14 mouse cellular contexts compared by ENCODE assay signal in the genomic region with DNA sequence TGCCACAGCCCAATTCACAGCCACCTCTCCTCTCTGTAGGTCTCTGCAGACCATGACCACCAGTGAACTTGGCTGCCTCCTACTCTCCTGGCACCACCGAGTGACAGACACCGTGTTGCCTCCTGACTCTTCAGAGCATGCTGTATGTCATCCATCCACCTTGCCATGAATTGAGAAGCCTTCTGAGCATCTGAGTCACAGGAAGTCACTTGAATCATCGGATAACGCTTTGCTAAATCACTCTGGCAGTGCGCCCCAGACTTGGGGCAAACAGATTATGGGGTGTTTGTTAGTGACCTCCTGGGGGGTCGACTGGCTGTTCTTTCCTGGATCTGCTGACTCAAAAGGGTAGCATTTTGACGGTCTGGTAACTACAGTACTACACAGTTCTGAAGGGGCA.
A peak's percentile ranks its signal among the peaks of the same experiment; 100 is the strongest.
DNase-seq lines count a peak whose midpoint lies in the region; ATAC-seq and TF ChIP-seq lines count a peak whose summit lies in the region.
"Had no signal": no experiment of that assay in that cellular context is flagged by ENCODE, and none has a peak within 500 bp of the region (broad histone marks: within the 10 kb centered on the region; RNA-seq: fewer than 3 reads in every experiment).

No protein-coding gene starts in this region.

- DNase-seq in layer of hippocampus, adult 2 months (ENCODE audit: low spot score in 2 of 2): no peak
- DNase-seq in layer of hippocampus, adult 8-10 months (ENCODE audit: low spot score in 2 of 2): no peak
- peak; percentile 8 for DNase-seq in MN1 (ENCODE audit: low spot score)
- DNase-seq in brain, adult 2 months (ENCODE audit: low read depth, low spot score): peak; percentile 83
- DNase-seq in forebrain, postnatal 0 days: no peak
- DNase-seq: kidney, adult 11 months; kidney, postnatal 4 days; lung, adult 18-20 months had no signal

- no peak overlapping the region for H3ac ChIP-seq in myocyte (ENCODE audit: control insufficient read depth, insufficient read length)

- H3K4me3 ChIP-seq in layer of hippocampus, adult 2 months: no peak overlapping the region
- H3K4me3 ChIP-seq in myocyte: no peak overlapping the region
- H3K4me3 ChIP-seq in forebrain, postnatal 0 days (ENCODE audit: low read depth, low read length): no peak overlapping the region
- no peak overlapping the region for H3K4me3 ChIP-seq in heart, embryonic 11.5 days (ENCODE audit: low read depth, low read length)
- H3K4me3 ChIP-seq: hindbrain, embryonic 13.5 days had no signal

- no peaks in the 10 kb centered on the region for H3K9me3 ChIP-seq in forebrain, postnatal 0 days (ENCODE audit: low read length)
- H3K9me3 ChIP-seq in heart, embryonic 11.5 days (replicated peaks; ENCODE audit: control insufficient read depth, low read length): no peaks in the 10 kb centered on the region
- H3K9me3 ChIP-seq: hindbrain, embryonic 13.5 days had no signal

- peak overlapping the region; percentile 72 for H3K27ac ChIP-seq in layer of hippocampus, adult 2 months
- H3K27ac ChIP-seq in forebrain, postnatal 0 days (ENCODE audit: low read depth, low read length): no peak overlapping the region
- no peak overlapping the region for H3K27ac ChIP-seq in heart, embryonic 11.5 days (ENCODE audit: low read depth, low read length)
- H3K27ac ChIP-seq: hindbrain, embryonic 13.5 days; macrophage had no signal

- WGBS in forebrain, postnatal 0 days: 80% methylated on average over 7 of the region's 7 CpGs
- WGBS in heart, embryonic 11.5 days (ENCODE audit: insufficient replicate concordance): 54% methylated on average over 7 of the region's 7 CpGs

- TF ChIP-seq POLR2A in myocyte (IDR thresholded peaks at IDR 0.05; ENCODE audit: insufficient read length, low read depth): no peak

- no peaks in the 10 kb centered on the region for H3K79me2 ChIP-seq in myocyte (ENCODE audit: control insufficient read depth, insufficient read depth)

- peak overlapping the region; percentile 25 for H3K4me2 ChIP-seq in myocyte (ENCODE audit: low read depth)
- no peak overlapping the region for H3K4me2 ChIP-seq in forebrain, postnatal 0 days (ENCODE audit: low read depth)
- no peak overlapping the region for H3K4me2 ChIP-seq in heart, embryonic 11.5 days
- H3K4me2 ChIP-seq: hindbrain, embryonic 13.5 days had no signal

- no peaks in the 10 kb centered on the region for H3K27me3 ChIP-seq in myocyte (ENCODE audit: control insufficient read depth, insufficient read depth, insufficient read length)
- H3K27me3 ChIP-seq in forebrain, postnatal 0 days (ENCODE audit: insufficient read depth, low read length): no peaks in the 10 kb centered on the region
- H3K27me3 ChIP-seq in heart, embryonic 11.5 days (ENCODE audit: control insufficient read depth, insufficient read depth, low read length): no peaks in the 10 kb centered on the region
- H3K27me3 ChIP-seq: CH12.LX; hindbrain, embryonic 13.5 days had no signal

- no peak for TF ChIP-seq CTCF in layer of hippocampus, adult 2 months (conservative IDR thresholded peaks at IDR 0.05)
- no peak for TF ChIP-seq CTCF in forebrain, postnatal 0 days (IDR thresholded peaks at IDR 0.05; ENCODE audit: low read depth)

- ATAC-seq in forebrain, postnatal 0 days: no peak
- no peak for ATAC-seq in heart, embryonic 11.5 days (replicated peaks; ENCODE audit: insufficient number of reproducible peaks, low FRiP score, low TSS enrichment)
- ATAC-seq: midbrain, embryonic 16.5 days had no signal

- peaks cover 10% of the 10 kb centered on the region for H3K36me3 ChIP-seq in myocyte (ENCODE audit: control insufficient read depth, insufficient read depth)
- peaks cover 20% of the 10 kb centered on the region for H3K36me3 ChIP-seq in forebrain, postnatal 0 days (ENCODE audit: insufficient read depth)
- H3K36me3 ChIP-seq in heart, embryonic 11.5 days (ENCODE audit: control insufficient read depth, insufficient read depth, low read length): 0 out of 2 replicates have a peak, but pooled peaks cover 3% of the 10 kb centered on the region

- H3K4me1 ChIP-seq in forebrain, postnatal 0 days (ENCODE audit: insufficient read depth): no peaks in the 10 kb centered on the region
- H3K4me1 ChIP-seq in heart, embryonic 11.5 days (ENCODE audit: control insufficient read depth, insufficient read depth, low read length): no peaks in the 10 kb centered on the region
- H3K4me1 ChIP-seq: hindbrain, embryonic 13.5 days had no signal

- no peak overlapping the region for H3K9ac ChIP-seq in forebrain, postnatal 0 days
- H3K9ac ChIP-seq in heart, embryonic 11.5 days (ENCODE audit: low read depth, low read length): no peak overlapping the region
- H3K9ac ChIP-seq: hindbrain, embryonic 13.5 days had no signal

TF ChIP-seq in myocyte, 11 proteins besides CTCF, POLR2A, EP300 and RAD21:
- TF ChIP-seq USF1 (IDR thresholded peaks at IDR 0.05; ENCODE audit: low read depth): no peak
- no peak for TF ChIP-seq POLR2AphosphoS2 (IDR thresholded peaks at IDR 0.05; ENCODE audit: insufficient read length, low read depth)
- no peak for TF ChIP-seq REST (IDR thresholded peaks at IDR 0.05; ENCODE audit: insufficient read depth, insufficient read length)
- TF ChIP-seq E2F4 (IDR thresholded peaks at IDR 0.05; ENCODE audit: insufficient read depth): no peak
- no peak for TF ChIP-seq CEBPB (IDR thresholded peaks at IDR 0.05; ENCODE audit: insufficient read depth, poor library complexity, severe bottlenecking)
- TF ChIP-seq MYOG (IDR thresholded peaks at IDR 0.05; ENCODE audit: control insufficient read depth in 1 of 3, insufficient read depth in 1 of 3, insufficient read length in 2 of 3, low read depth in 2 of 3): no peak
- no peak for TF ChIP-seq TCF12 (IDR thresholded peaks at IDR 0.05; ENCODE audit: insufficient read depth, poor library complexity, severe bottlenecking)
- TF ChIP-seq TCF3 (IDR thresholded peaks at IDR 0.05; ENCODE audit: insufficient read length, low read depth): no peak
- no peak for TF ChIP-seq SRF (IDR thresholded peaks at IDR 0.05; ENCODE audit: control insufficient read depth, insufficient read length, low read depth)
- no peak for TF ChIP-seq MYOD1 (IDR thresholded peaks at IDR 0.05; ENCODE audit: control insufficient read depth in 1 of 3, insufficient read length in 2 of 3, low read depth in 2 of 3)
- no peak for TF ChIP-seq MAX (IDR thresholded peaks at IDR 0.05; ENCODE audit: low read depth)
TF ChIP-seq in myocyte: peak in this region for 0.

Comparison
In these comparisons a context has a peak if more than half of its experiments do, and no peak if none do; other contexts are left out.
1. DNase-seq: peak in MN1 (single experiment) and brain, adult 2 months (single experiment); none in layer of hippocampus, adult 2 months (0 of 2), layer of hippocampus, adult 8-10 months (0 of 2) and forebrain, postnatal 0 days (single experiment).